26 mouse cellular contexts compared by ENCODE assay signal in genomic region chr8:78276120-78276519, GRCm38 (mm10).
A peak's percentile ranks its signal among the peaks of the same experiment; 100 is the strongest.
DNase-seq lines count a peak whose midpoint lies in the region; ATAC-seq and TF ChIP-seq lines count a peak whose summit lies in the region.
"Had no signal": no experiment of that assay in that cellular context is flagged by ENCODE, and none has a peak within 500 bp of the region (broad histone marks: within the 10 kb centered on the region; RNA-seq: fewer than 3 reads in every experiment).

No protein-coding gene starts in this region.

- WGBS in intestine, postnatal 0 days, result 84% methylated on average over 8 of the region's 8 CpGs
- 87% methylated on average over 8 of the region's 8 CpGs for WGBS in intestine, embryonic 15.5 days
- 92% methylated on average over 8 of the region's 8 CpGs for WGBS in hindbrain, embryonic 14.5 days

- peak; percentile 72 for DNase-seq in ES-CJ7 (ENCODE audit: low read depth, low spot score)
- peak; percentile 60 for DNase-seq in R1 (ENCODE audit: low read depth, low spot score)
- no peak for DNase-seq in adrenal gland, postnatal 25 days
- no peak for DNase-seq in hindbrain, embryonic 14.5 days (ENCODE audit: low spot score)
- no peak for DNase-seq in adrenal gland, adult (ENCODE audit: inconsistent age in 2 of 2, low spot score in 1 of 2)
- DNase-seq: adrenal gland, adult 2 months; adrenal gland, postnatal 10 days; adrenal gland, postnatal 36 days; B cell, adult 2 months; cerebellum, adult 11-12 months; cerebellum, adult 2 months; cerebellum, adult 9-10 months; cerebellum, postnatal 10 days; cerebellum, postnatal 25 days had no signal

- no peak for ATAC-seq in intestine, postnatal 0 days
- ATAC-seq in intestine, embryonic 15.5 days, result no peak
- no peak for ATAC-seq in hindbrain, embryonic 14.5 days (ENCODE audit: low FRiP score)
- ATAC-seq: activated CD4-positive, CD25-positive, alpha-beta regulatory T cell, adult 4 months; CD4-positive, CD25-positive, alpha-beta regulatory T cell, adult 4 months; forebrain, embryonic 14.5 days; forebrain, embryonic 16.5 days; Patski had no signal

- no peaks in the 10 kb centered on the region for H3K9me3 ChIP-seq in intestine, postnatal 0 days (ENCODE audit: control insufficient read depth)
- H3K9me3 ChIP-seq in intestine, embryonic 15.5 days, result no peaks in the 10 kb centered on the region
- H3K9me3 ChIP-seq in hindbrain, embryonic 14.5 days (ENCODE audit: control insufficient read depth, low read length), result no peaks in the 10 kb centered on the region
- H3K9me3 ChIP-seq: embryonic facial prominence, embryonic 10.5 days; embryonic facial prominence, embryonic 12.5 days; forebrain, embryonic 12.5 days; G1E had no signal

- no peak overlapping the region for H3K4me3 ChIP-seq in intestine, postnatal 0 days (ENCODE audit: low read depth, low read length)
- H3K4me3 ChIP-seq in intestine, embryonic 15.5 days (replicated peaks), result no peak overlapping the region
- H3K4me3 ChIP-seq in hindbrain, embryonic 14.5 days (replicated peaks; ENCODE audit: low read length), result no peak overlapping the region
- H3K4me3 ChIP-seq: embryonic facial prominence, embryonic 10.5 days; embryonic facial prominence, embryonic 12.5 days; forebrain, embryonic 12.5 days had no signal

- H3K36me3 ChIP-seq in intestine, postnatal 0 days (ENCODE audit: control insufficient read depth, insufficient read depth), result no peaks in the 10 kb centered on the region
- no peaks in the 10 kb centered on the region for H3K36me3 ChIP-seq in intestine, embryonic 15.5 days
- no peaks in the 10 kb centered on the region for H3K36me3 ChIP-seq in hindbrain, embryonic 14.5 days (replicated peaks; ENCODE audit: control insufficient read depth, insufficient read depth)
- H3K36me3 ChIP-seq: embryonic facial prominence, embryonic 10.5 days; embryonic facial prominence, embryonic 12.5 days; forebrain, embryonic 12.5 days; G1E had no signal

- H3K4me2 ChIP-seq in intestine, postnatal 0 days (replicated peaks; ENCODE audit: low read depth), result no peak overlapping the region
- no peak overlapping the region for H3K4me2 ChIP-seq in intestine, embryonic 15.5 days (replicated peaks)
- H3K4me2 ChIP-seq in hindbrain, embryonic 14.5 days (replicated peaks), result no peak overlapping the region
- H3K4me2 ChIP-seq: embryonic facial prominence, embryonic 12.5 days; forebrain, embryonic 12.5 days had no signal

- no peak overlapping the region for H3K9ac ChIP-seq in intestine, postnatal 0 days (ENCODE audit: low read depth, low read length)
- H3K9ac ChIP-seq in intestine, embryonic 15.5 days, result no peak overlapping the region
- H3K9ac ChIP-seq in hindbrain, embryonic 14.5 days, result no peak overlapping the region
- H3K9ac ChIP-seq: embryonic facial prominence, embryonic 12.5 days; forebrain, embryonic 12.5 days had no signal

- H3K27me3 ChIP-seq in intestine, postnatal 0 days (replicated peaks; ENCODE audit: control insufficient read depth, insufficient read depth, low read length), result no peaks in the 10 kb centered on the region
- H3K27me3 ChIP-seq in intestine, embryonic 15.5 days (replicated peaks), result no peaks in the 10 kb centered on the region
- no peaks in the 10 kb centered on the region for H3K27me3 ChIP-seq in hindbrain, embryonic 14.5 days (ENCODE audit: control insufficient read depth, insufficient read depth, low read length)
- H3K27me3 ChIP-seq: CH12.LX; embryonic facial prominence, embryonic 12.5 days; forebrain, embryonic 12.5 days had no signal

- H3K4me1 ChIP-seq in intestine, postnatal 0 days (replicated peaks; ENCODE audit: control insufficient read depth, insufficient read depth, low read length), result no peaks in the 10 kb centered on the region
- H3K4me1 ChIP-seq in intestine, embryonic 15.5 days (replicated peaks), result no peaks in the 10 kb centered on the region
- H3K4me1 ChIP-seq in hindbrain, embryonic 14.5 days (replicated peaks; ENCODE audit: control insufficient read depth, insufficient read depth, low read length), result peaks cover 8% of the 10 kb centered on the region; the same call in 1 of the 2 replicates
- H3K4me1 ChIP-seq: embryonic facial prominence, embryonic 10.5 days; embryonic facial prominence, embryonic 12.5 days had no signal

- no peak overlapping the region for H3K27ac ChIP-seq in intestine, postnatal 0 days (ENCODE audit: low read depth, low read length)
- no peak overlapping the region for H3K27ac ChIP-seq in intestine, embryonic 15.5 days
- no peak overlapping the region for H3K27ac ChIP-seq in hindbrain, embryonic 14.5 days
- H3K27ac ChIP-seq: embryonic facial prominence, embryonic 10.5 days; embryonic facial prominence, embryonic 12.5 days; forebrain, embryonic 12.5 days had no signal

- TF ChIP-seq CTCF in intestine, postnatal 0 days (IDR thresholded peaks at IDR 0.05; ENCODE audit: low read depth), result 0 out of 2 replicates have a peak, but pooled peaks have one; percentile 3

Comparison
In these comparisons a context has a peak if more than half of its experiments do, and no peak if none do; other contexts are left out.
1. DNase-seq: peak in ES-CJ7 (single experiment) and R1 (single experiment); none in adrenal gland, postnatal 25 days (single experiment), hindbrain, embryonic 14.5 days (single experiment) and adrenal gland, adult (0 of 2).